Mouse (Mus musculus): ENCODE data around the gene Nfx1.

GRCm38 (mm10) chr4:41051781-41052180 is 81.1 kb downstream of the Nfx1 start:
- TF ChIP-seq GATA1 (IDR thresholded peaks at IDR 0.05; ENCODE audit: borderline replicate concordance, low read length): no peak
- no peak for TF ChIP-seq FLI1 (IDR thresholded peaks at IDR 0.05; ENCODE audit: low read length)
